Comparison of ENCODE assay signal across 14 mouse cellular contexts in genomic region chr5:121720888-121721585, GRCm38 (mm10). TPM values are rescaled to one million over a fixed set of nuclear protein-coding genes. Genes with fewer than 3 reads are reported as not detected.
DNase-seq lines count a peak whose midpoint lies in the region; ATAC-seq and TF ChIP-seq lines count a peak whose summit lies in the region.
"Had no signal": no experiment of that assay in that cellular context is flagged by ENCODE, and none has a peak within 500 bp of the region (broad histone marks: within the 10 kb centered on the region; RNA-seq: fewer than 3 reads in every experiment).

No protein-coding gene starts in this region.

- no peak overlapping the region for H3K4me3 ChIP-seq in forebrain, postnatal 0 days (ENCODE audit: low read depth, low read length)
- no peak overlapping the region for H3K4me3 ChIP-seq in forebrain, embryonic 12.5 days (replicated peaks)
- H3K4me3 ChIP-seq in layer of hippocampus, adult 2 months: no peak overlapping the region
- H3K4me3 ChIP-seq in stomach, postnatal 0 days (ENCODE audit: low read depth, low read length): no peak overlapping the region
- H3K4me3 ChIP-seq: erythroblast, embryonic 14.5 days; limb, embryonic 15.5 days; neural tube, embryonic 13.5 days had no signal

- H3K27ac ChIP-seq in forebrain, postnatal 0 days (ENCODE audit: low read depth, low read length): no peak overlapping the region
- H3K27ac ChIP-seq in forebrain, embryonic 12.5 days: no peak overlapping the region
- peak overlapping the region; percentile 23; the same call in 1 of the 2 replicates for H3K27ac ChIP-seq in layer of hippocampus, adult 2 months
- H3K27ac ChIP-seq in stomach, postnatal 0 days (replicated peaks): no peak overlapping the region; the same call in 1 of the 2 replicates
- H3K27ac ChIP-seq: limb, embryonic 15.5 days; neural tube, embryonic 13.5 days had no signal

- peaks cover 9% of the 10 kb centered on the region; the same call in 1 of the 2 replicates for H3K4me1 ChIP-seq in forebrain, postnatal 0 days (ENCODE audit: insufficient read depth)
- H3K4me1 ChIP-seq in forebrain, embryonic 12.5 days: peaks cover 32% of the 10 kb centered on the region
- H3K4me1 ChIP-seq in stomach, postnatal 0 days (replicated peaks; ENCODE audit: control insufficient read depth, insufficient read depth): no peaks in the 10 kb centered on the region

- no peak overlapping the region for H3K4me2 ChIP-seq in forebrain, postnatal 0 days (ENCODE audit: low read depth)
- no peak overlapping the region for H3K4me2 ChIP-seq in forebrain, embryonic 12.5 days
- H3K4me2 ChIP-seq in stomach, postnatal 0 days (replicated peaks; ENCODE audit: low read depth): no peak overlapping the region
- H3K4me2 ChIP-seq: limb, embryonic 15.5 days; midbrain, embryonic 11.5 days; neural tube, embryonic 13.5 days had no signal

- 78% methylated on average over 5 of the region's 5 CpGs for WGBS in forebrain, postnatal 0 days
- WGBS in forebrain, embryonic 12.5 days: 88% methylated on average over 5 of the region's 5 CpGs
- WGBS in stomach, postnatal 0 days: 89% methylated on average over 5 of the region's 5 CpGs

- no peaks in the 10 kb centered on the region for H3K9me3 ChIP-seq in forebrain, postnatal 0 days (ENCODE audit: low read length)
- H3K9me3 ChIP-seq in forebrain, embryonic 12.5 days: no peaks in the 10 kb centered on the region
- H3K9me3 ChIP-seq in stomach, postnatal 0 days (ENCODE audit: control insufficient read depth, low read length): no peaks in the 10 kb centered on the region
- H3K9me3 ChIP-seq: limb, embryonic 15.5 days; neural tube, embryonic 13.5 days had no signal

- no peak for DNase-seq in forebrain, postnatal 0 days
- no peak for DNase-seq in layer of hippocampus, adult 2 months (ENCODE audit: low spot score in 2 of 2)
- no peak for DNase-seq in layer of hippocampus, adult 18-20 months (ENCODE audit: low spot score in 2 of 2)
- DNase-seq in thymus, postnatal 4 days: peak; percentile 27
- no peak for DNase-seq in thymus, postnatal 10 days (ENCODE audit: low spot score in 2 of 2)
- DNase-seq in stomach, postnatal 0 days (ENCODE audit: low spot score): no peak
- DNase-seq: layer of hippocampus, postnatal 36 days; right cerebral cortex, postnatal 14 days had no signal

- no peak overlapping the region for H3K9ac ChIP-seq in forebrain, postnatal 0 days
- no peak overlapping the region for H3K9ac ChIP-seq in forebrain, embryonic 12.5 days
- H3K9ac ChIP-seq in stomach, postnatal 0 days (ENCODE audit: low read length): no peak overlapping the region
- H3K9ac ChIP-seq: limb, embryonic 15.5 days; neural tube, embryonic 13.5 days had no signal

- no peaks in the 10 kb centered on the region for H3K27me3 ChIP-seq in forebrain, postnatal 0 days (ENCODE audit: insufficient read depth, low read length)
- no peaks in the 10 kb centered on the region for H3K27me3 ChIP-seq in forebrain, embryonic 12.5 days
- H3K27me3 ChIP-seq in stomach, postnatal 0 days (ENCODE audit: control insufficient read depth, insufficient read depth, low read length): no peaks in the 10 kb centered on the region
- H3K27me3 ChIP-seq: limb, embryonic 15.5 days; neural tube, embryonic 13.5 days had no signal

- no peak for ATAC-seq in forebrain, postnatal 0 days
- no peak for ATAC-seq in forebrain, embryonic 12.5 days (ENCODE audit: low FRiP score)
- ATAC-seq in stomach, postnatal 0 days (ENCODE audit: low FRiP score, low TSS enrichment): no peak
- no peak for ATAC-seq in inflammation-experienced regulatory T-cells, adult 6 months

- TF ChIP-seq EP300 in stomach, postnatal 0 days (optimal IDR thresholded peaks at IDR 0.05): no peak

- TF ChIP-seq CTCF in forebrain, postnatal 0 days (IDR thresholded peaks at IDR 0.05; ENCODE audit: low read depth): 0 out of 2 replicates have a peak, but pooled peaks have one; percentile 8
- peak; percentile 59 for TF ChIP-seq CTCF in layer of hippocampus, adult 2 months (conservative IDR thresholded peaks at IDR 0.05)
- peak; percentile 50 for TF ChIP-seq CTCF in stomach, postnatal 0 days (IDR thresholded peaks at IDR 0.05; ENCODE audit: low read depth)

- H3K36me3 ChIP-seq in forebrain, postnatal 0 days (ENCODE audit: insufficient read depth): no peaks in the 10 kb centered on the region
- 0 out of 2 replicates have a peak, but pooled peaks cover 8% of the 10 kb centered on the region for H3K36me3 ChIP-seq in forebrain, embryonic 12.5 days (replicated peaks)
- peaks cover 2% of the 10 kb centered on the region; the same call in 1 of the 2 replicates for H3K36me3 ChIP-seq in stomach, postnatal 0 days (ENCODE audit: control insufficient read depth, insufficient read depth, low read length)
- H3K36me3 ChIP-seq: limb, embryonic 15.5 days had no signal

RNA-seq across cellular contexts. Expression of gene Atxn2, which starts 9.9 kb away (rescaled TPM):
- total RNA-seq in forebrain, postnatal 0 days (2014; rRNA removed): 80.3 and 80.6 TPM in 2 replicates
- 71.3 and 92.3 TPM in 2 replicates for polyA plus RNA-seq in forebrain, postnatal 0 days (2015; fragmentation: Nextera tagmentation; extraction: Ambion mirVana)
- 58.9 and 77.1 TPM in 2 replicates for polyA plus RNA-seq in forebrain, embryonic 12.5 days (2016; fragmentation: Nextera tagmentation; extraction: Ambion mirVana)
- 100 to 1,000 TPM; 216 to 227 TPM for total RNA-seq in layer of hippocampus, adult 2 months (2021)
- total RNA-seq in layer of hippocampus, adult 18-20 months (2021): 100 to 1,000 TPM; 212 to 241 TPM
- polyA plus RNA-seq in stomach, postnatal 0 days (2015; fragmentation: Nextera tagmentation; extraction: Ambion mirVana): 30.5 and 35.6 TPM in 2 replicates
- polyA plus RNA-seq in inflammation-experienced regulatory T-cells, adult 6 months (2017; shearing (Covaris generic)): 10 to 100 TPM; 18.4 to 48.0 (median 35.1) TPM

Comparison
In these comparisons a context has a peak if more than half of its experiments do, and no peak if none do; other contexts are left out.
1. CTCF ChIP-seq: peak in every context shown above with its lines; median percentile 59 in layer of hippocampus, adult 2 months; 50 in stomach, postnatal 0 days; 8 in forebrain, postnatal 0 days.